Mouse (Mus musculus) hindbrain, embryonic 14.5 days (tissue): Measurements from ENCODE around the gene Atf7. TPM values are rescaled to one million over a fixed set of nuclear protein-coding genes. Genes with fewer than 3 reads are reported as not detected.

ENCODE experiments used
- ATAC-seq: fragments of 200-750 bp; cut with Nextera tagmentation; 2 replicates; pipeline ENCODE4 v1.8.0; 2017; ENCODE audit warnings: moderate number of reproducible peaks, mild to moderate bottlenecking, moderate TSS enrichment, moderate library complexity; ENCODE audit not compliant: low FRiP score
- DNase-seq: peaks from one replicate; pipeline ENCODE4 v3.0.0-alpha.2; 2015; ENCODE audit warnings: low spot score
- H3K27ac ChIP-seq: fragments of 300-500 bp; sonication (generic); 2 replicates; pipeline ENCODE4 v1.5.1; 2014; ENCODE audit warnings: mild to moderate bottlenecking, moderate library complexity
- H3K27me3 ChIP-seq: fragments of 300-500 bp; sonication (generic); 2 replicates; pipeline ENCODE4 v1.6.1; 2014; ENCODE audit warnings: mild to moderate bottlenecking, low read length, mixed read lengths; ENCODE audit not compliant: control insufficient read depth, insufficient read depth
- H3K36me3 ChIP-seq: fragments of 300-500 bp; sonication (generic); replicated peaks from 2 replicates; pipeline ENCODE4 v1.6.1; 2014; ENCODE audit not compliant: control insufficient read depth, insufficient read depth
- H3K4me1 ChIP-seq: fragments of 300-500 bp; sonication (generic); replicated peaks from 2 replicates; pipeline ENCODE4 v1.6.1; 2014; ENCODE audit warnings: antibody characterized with exemption, low read length, mixed read lengths; ENCODE audit not compliant: control insufficient read depth, insufficient read depth
- H3K4me2 ChIP-seq: fragments of 300-500 bp; sonication (generic); replicated peaks from 2 replicates; pipeline ENCODE4 v1.6.1; 2014; ENCODE audit warnings: mild to moderate bottlenecking, moderate library complexity
- H3K4me3 ChIP-seq: fragments of 300-500 bp; sonication (generic); replicated peaks from 2 replicates; pipeline ENCODE4 v1.5.1; 2014; ENCODE audit warnings: mild to moderate bottlenecking, low read length
- H3K9ac ChIP-seq: fragments of 300-500 bp; sonication (generic); 2 replicates; pipeline ENCODE4 v1.6.1; 2014
- H3K9me3 ChIP-seq: fragments of 300-500 bp; sonication (generic); 2 replicates; pipeline ENCODE4 v1.6.1; 2016; ENCODE audit warnings: low read length; ENCODE audit not compliant: control insufficient read depth
- WGBS: fragments of 180-500 bp; shearing (Covaris S2); extraction: QIAGEN DNeasy Blood & Tissue Kit; methylation state at CpG from one replicate; pipeline ENCODE4 v1.1.7; 2014; 5-methylcytosine and 5-hydroxymethylcytosine counted together
- polyA plus RNA-seq: library from polyadenylated mRNA; unstranded; fragments of >200 nt; fragmentation: Nextera tagmentation; extraction: Ambion mirVana; gene quantifications from 2 replicates; pipeline ENCODE4 v1.2.1, GENCODE M21; 2014

Atf7 gene
- polyA plus RNA-seq, 1 experiment from 2014 or later = 13.7 TPM

DNA sequence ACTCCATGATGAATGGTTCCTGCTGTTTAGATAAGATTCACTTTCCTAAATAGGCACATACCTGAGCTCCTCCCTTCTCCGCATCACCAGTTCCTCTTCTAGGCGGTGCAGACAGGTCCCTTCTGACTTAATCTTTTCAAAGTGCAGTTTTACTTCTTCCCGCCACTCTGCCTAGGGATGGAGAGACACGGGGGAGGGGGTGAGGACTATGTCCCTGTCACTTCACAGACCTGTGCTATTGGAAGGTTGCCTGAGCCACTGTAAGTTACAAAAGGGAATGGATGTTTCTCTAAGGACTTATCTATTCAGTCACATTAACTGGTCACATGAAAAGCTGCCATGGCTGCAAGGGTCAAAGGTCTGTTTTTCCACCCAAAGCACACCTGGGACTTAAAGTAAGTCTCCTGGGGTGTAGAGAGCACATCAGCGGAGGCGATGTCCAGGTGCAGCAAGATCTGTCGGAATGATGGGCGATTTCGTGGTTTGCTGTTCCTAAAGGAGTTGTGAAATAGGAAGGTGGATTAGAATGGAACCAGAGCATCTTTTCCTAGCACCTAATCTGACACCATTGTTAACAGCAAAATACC, 122.9 kb downstream of the Atf7 start:
- Histone ChIP-seq H3K4me2 (no peak overlapping the region), H3K9ac (no peak overlapping the region), H3K27me3 (no peaks in the 10 kb centered on the region), H3K9me3 (no peaks in the 10 kb centered on the region), H3K36me3 (peaks cover 96% of the 10 kb centered on the region), H3K27ac (no peak overlapping the region), H3K4me3 (no peak overlapping the region), H3K4me1 (no peaks in the 10 kb centered on the region)
- ATAC-seq (no peak), DNase-seq (no peak)
- WGBS = 82% methylated on average over 9 of the region's 9 CpGs

DNA sequence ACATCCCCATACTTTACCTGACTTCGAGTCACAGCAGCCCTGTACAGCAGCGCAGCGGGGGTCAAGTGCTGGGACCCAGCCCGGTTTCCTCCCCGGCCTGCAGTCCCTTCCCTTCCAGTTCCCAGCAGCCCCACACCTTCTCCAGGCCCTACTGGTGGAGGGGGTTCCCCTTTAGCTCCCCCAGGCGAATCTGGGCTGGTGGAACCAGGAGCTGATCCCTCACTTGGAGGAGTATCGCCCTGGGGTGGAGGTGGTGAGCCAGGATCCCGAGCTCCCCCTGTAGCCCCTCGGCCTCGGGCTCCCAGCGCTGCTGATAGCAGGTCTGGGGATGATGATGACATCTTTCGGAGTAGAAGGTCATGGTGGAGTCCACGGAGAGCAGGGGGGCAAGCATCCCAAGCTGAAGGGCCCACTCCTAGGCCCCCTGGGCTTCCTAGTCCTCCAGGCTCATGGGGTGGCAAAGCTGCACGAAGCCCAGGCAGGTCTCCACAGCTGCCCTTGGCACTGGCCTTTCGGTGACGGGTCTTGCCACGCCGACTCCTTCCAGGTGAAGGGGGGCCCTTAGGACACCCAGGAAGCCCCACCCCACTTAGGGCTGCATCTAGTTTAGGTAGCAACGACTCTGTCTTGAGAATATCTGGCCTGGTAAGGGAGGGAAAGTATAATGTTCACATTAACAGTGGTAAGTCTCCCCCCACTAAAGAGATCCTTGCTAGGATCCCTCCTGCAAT, 124.0 kb downstream of the Atf7 start:
- 88% methylated on average over 19 of the region's 19 CpGs for WGBS
- Histone ChIP-seq H3K4me3 (no peak overlapping the region), H3K9ac (no peak overlapping the region), H3K36me3 (peaks cover 99% of the 10 kb centered on the region), H3K4me1 (no peaks in the 10 kb centered on the region), H3K27ac (no peak overlapping the region), H3K9me3 (no peaks in the 10 kb centered on the region), H3K27me3 (no peaks in the 10 kb centered on the region), H3K4me2 (no peak overlapping the region)
- no peak for DNase-seq
- 0 out of 2 replicates have a peak, but pooled peaks have one; percentile 6 for ATAC-seq

DNA sequence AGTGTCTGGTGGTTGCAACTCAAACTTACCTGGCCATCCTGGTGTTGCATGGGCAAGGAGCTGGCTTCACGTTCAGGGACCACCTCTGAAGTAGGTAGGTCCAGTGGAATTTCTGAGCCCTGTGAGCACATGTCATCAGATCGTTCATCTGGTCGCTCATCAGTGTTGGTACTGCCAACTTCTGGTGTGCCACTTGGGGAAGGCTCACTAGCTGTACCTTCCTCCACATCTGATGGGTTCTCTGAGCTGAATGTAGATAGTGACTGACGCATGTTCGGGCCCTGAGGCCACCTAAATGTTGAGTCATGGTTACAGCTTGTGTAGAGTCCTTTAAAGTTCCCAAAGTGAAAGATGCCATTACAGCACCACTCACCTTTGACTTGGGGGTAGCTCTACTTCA, 124.8 kb downstream of the Atf7 start:
- DNase-seq (no peak), ATAC-seq (no peak)
- Histone ChIP-seq H3K9ac (no peak overlapping the region), H3K4me1 (no peaks in the 10 kb centered on the region), H3K27ac (no peak overlapping the region), H3K9me3 (no peaks in the 10 kb centered on the region), H3K4me2 (no peak overlapping the region), H3K27me3 (no peaks in the 10 kb centered on the region), H3K36me3 (peaks cover 99% of the 10 kb centered on the region), H3K4me3 (no peak overlapping the region)
- 95% methylated on average over 5 of the region's 5 CpGs for WGBS

DNA sequence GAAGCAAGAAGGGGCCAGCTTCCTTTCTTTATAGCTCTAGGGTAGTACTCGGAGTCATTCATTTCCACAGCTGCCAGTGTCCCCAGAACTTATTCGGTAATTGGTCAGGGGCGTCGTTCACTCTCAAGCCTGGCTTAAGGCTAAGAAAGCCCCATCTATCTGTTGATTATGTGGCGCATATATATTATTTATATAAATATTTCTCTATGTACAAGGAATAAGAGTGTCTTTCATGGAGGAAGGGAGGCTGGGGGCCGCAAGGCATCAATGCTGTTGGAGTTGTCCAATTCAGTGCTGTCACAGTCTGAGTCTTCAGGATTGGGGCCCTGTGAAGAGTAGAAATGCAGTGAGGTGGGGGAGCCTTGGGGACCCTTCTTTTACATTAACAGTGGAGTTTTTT, 125.4 kb downstream of the Atf7 start:
- Histone ChIP-seq H3K4me3 (no peak overlapping the region), H3K27me3 (no peaks in the 10 kb centered on the region), H3K4me1 (no peaks in the 10 kb centered on the region), H3K4me2 (no peak overlapping the region), H3K36me3 (peaks cover 99% of the 10 kb centered on the region), H3K27ac (no peak overlapping the region), H3K9ac (no peak overlapping the region), H3K9me3 (no peaks in the 10 kb centered on the region)
- no peak for DNase-seq
- WGBS = 91% methylated on average over 6 of the region's 6 CpGs
- ATAC-seq = no peak

DNA sequence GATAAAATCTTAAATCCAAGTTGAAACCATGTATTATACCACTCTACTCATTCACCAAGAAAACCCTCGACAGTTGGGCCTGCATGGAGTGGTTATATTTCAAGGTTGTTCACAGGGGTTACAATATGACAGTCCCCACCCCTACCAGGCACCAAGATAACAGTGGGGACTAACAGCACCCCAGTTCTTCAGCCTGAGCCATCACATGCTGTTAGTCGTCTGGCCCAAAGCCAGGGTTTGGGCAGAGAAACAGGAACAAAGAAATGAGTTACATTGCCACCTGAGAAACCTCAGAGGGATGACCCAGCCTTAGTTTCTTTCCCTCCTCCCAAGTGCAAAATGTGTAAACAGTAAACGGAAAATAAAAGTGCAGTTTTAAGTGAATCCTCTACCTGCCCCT, 125.9 kb downstream of the Atf7 start:
- Histone ChIP-seq H3K36me3 (peaks cover 99% of the 10 kb centered on the region), H3K27ac (no peak overlapping the region), H3K9ac (no peak overlapping the region), H3K9me3 (no peaks in the 10 kb centered on the region), H3K27me3 (no peaks in the 10 kb centered on the region), H3K4me2 (no peak overlapping the region), H3K4me3 (no peak overlapping the region), H3K4me1 (no peaks in the 10 kb centered on the region)
- DNase-seq = no peak
- 69% methylated on average over 3 of the region's 3 CpGs for WGBS
- no peak for ATAC-seq

DNA sequence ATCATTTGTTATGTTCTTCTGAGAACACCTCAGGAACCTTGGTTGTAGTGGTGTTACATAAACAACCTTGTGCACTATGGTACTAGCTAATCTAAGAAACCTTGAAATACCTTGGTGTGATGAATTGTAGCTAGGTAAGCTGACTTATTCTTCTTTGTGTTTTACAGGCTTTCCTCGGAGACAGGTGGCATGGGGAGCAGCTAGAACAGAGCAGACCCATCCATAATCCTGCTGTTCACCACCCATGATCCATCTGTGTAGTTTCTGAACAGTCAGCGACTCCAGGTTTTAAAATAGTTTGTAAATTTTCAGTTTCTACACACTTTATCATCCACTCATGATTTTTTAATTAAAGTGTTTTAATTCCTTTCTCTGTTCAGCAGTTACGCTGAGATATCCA, 126.9 kb downstream of the Atf7 start:
- Histone ChIP-seq H3K27me3 (no peaks in the 10 kb centered on the region), H3K36me3 (peaks cover 99% of the 10 kb centered on the region), H3K4me1 (no peaks in the 10 kb centered on the region), H3K9ac (no peak overlapping the region), H3K4me3 (no peak overlapping the region), H3K27ac (no peak overlapping the region), H3K4me2 (no peak overlapping the region), H3K9me3 (no peaks in the 10 kb centered on the region)
- WGBS = 91% methylated on average over 3 of the region's 3 CpGs
- ATAC-seq = no peak
- DNase-seq = no peak

DNA sequence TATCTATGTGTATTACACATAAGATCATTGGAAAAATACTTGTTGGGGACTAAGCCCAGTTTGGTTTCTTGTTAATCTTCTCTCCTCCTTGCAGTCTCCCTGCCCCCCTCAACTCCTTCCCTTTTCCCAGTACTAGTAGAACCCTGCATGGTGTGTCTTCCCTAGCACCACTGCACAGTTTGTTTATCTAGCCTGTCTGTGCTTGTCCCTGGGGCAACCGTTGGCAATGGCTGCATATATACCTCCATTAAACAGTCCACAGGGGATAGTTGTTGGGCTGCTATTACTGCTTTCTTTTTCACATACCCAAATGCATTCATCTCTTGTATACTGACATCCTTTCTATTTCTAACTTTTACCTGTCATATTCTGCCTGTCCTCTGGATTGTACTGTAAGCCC, 137.6 kb downstream of the Atf7 start:
- WGBS = 81% methylated on average over 1 of the region's 1 CpGs
- ATAC-seq = no peak
- peaks cover 92% of the 10 kb centered on the region for H3K36me3 ChIP-seq

DNA sequence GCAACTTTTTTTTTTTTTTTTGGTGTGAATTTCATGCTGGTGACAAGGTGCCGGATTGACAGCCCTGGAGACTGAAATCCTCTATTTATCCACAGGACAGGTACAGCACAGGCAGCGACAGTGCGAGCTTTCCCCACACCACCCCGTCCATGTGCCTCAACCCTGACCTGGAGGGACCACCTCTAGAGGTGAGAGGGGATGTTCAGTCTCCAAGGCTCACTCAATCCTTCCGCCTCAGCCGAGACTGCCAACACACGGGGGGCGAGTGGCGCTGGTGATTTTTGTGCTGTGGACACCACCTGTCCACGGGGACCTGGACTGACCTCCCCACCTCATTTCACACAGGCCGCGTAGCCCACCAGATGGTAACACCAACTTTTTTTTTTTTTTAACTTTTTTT, 139.4 kb downstream of the Atf7 start:
- no peak overlapping the region for H3K9ac ChIP-seq
- ATAC-seq = no peak
- H3K4me3 ChIP-seq = no peak overlapping the region
- no peaks in the 10 kb centered on the region for H3K4me1 ChIP-seq
- DNase-seq = no peak
- no peak overlapping the region for H3K4me2 ChIP-seq
- peaks cover 94% of the 10 kb centered on the region for H3K36me3 ChIP-seq
- H3K27ac ChIP-seq = no peak overlapping the region
- no peaks in the 10 kb centered on the region for H3K9me3 ChIP-seq
- H3K27me3 ChIP-seq = no peaks in the 10 kb centered on the region
- WGBS = 92% methylated on average over 12 of the region's 12 CpGs

More for the DNA sequence above, 137.6 kb downstream of the Atf7 start:
- Histone ChIP-seq H3K4me2 (no peak overlapping the region), H3K27ac (no peak overlapping the region), H3K9me3 (no peaks in the 10 kb centered on the region), H3K4me1 (no peaks in the 10 kb centered on the region), H3K9ac (no peak overlapping the region), H3K27me3 (no peaks in the 10 kb centered on the region), H3K4me3 (no peak overlapping the region)
- DNase-seq = no peak

DNA sequence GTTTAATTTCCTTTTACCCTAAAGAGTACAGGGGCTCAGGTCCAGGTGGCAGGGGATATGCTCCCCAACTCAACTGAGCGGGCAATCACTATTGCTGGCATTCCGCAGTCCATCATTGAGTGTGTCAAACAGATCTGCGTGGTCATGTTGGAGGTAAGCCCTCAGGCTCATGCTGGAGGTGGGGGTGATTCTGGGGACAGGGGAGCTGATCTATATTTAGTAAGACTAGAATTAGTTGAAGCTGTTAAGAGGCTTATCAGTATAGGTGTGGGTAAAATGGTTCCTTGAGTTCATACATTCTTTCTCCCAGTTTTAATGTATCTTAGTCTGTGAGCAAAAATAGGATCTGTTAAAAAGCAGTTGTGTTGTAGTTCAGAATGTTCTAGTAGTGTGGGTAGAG, 142.1 kb downstream of the Atf7 start:
- H3K4me2 ChIP-seq = no peak overlapping the region
- no peaks in the 10 kb centered on the region for H3K9me3 ChIP-seq
- H3K9ac ChIP-seq = no peak overlapping the region
- DNase-seq (no peak), ATAC-seq (no peak)
- no peaks in the 10 kb centered on the region for H3K4me1 ChIP-seq
- WGBS = 91% methylated on average over 3 of the region's 3 CpGs
- H3K4me3 ChIP-seq = no peak overlapping the region
- H3K27me3 ChIP-seq = no peaks in the 10 kb centered on the region
- H3K27ac ChIP-seq = no peak overlapping the region
- peaks cover 93% of the 10 kb centered on the region for H3K36me3 ChIP-seq
